Mouse (Mus musculus) heart, adult 2 months (tissue): ENCODE measurements around the gene Gm26602. TPM values are rescaled to one million over a fixed set of nuclear protein-coding genes. Genes with fewer than 3 reads are reported as not detected.

ENCODE experiments used
- DNase-seq, 2 experiments: peaks; one replicate each; pipeline ENCODE4 v3.0.0; 2021
- H3K27ac ChIP-seq: fragments of 200-600 bp; 2 replicates; pipeline ENCODE4 v1.8.1; 2022
- H3K27me3 ChIP-seq: fragments of 200-500 bp; 2 replicates; pipeline ENCODE4 v1.6.1; 2012; ENCODE audit warnings: mild to moderate bottlenecking, low read length, inconsistent platforms, mixed read lengths; ENCODE audit not compliant: control insufficient read depth, insufficient read depth
- H3K36me3 ChIP-seq: fragments of 200-500 bp; 2 replicates; pipeline ENCODE4 v1.6.1; 2012; ENCODE audit warnings: low read length, inconsistent platforms; ENCODE audit not compliant: control insufficient read depth, insufficient read depth
- H3K4me1 ChIP-seq: fragments of 200-500 bp; 2 replicates; pipeline ENCODE4 v1.6.1; 2011; ENCODE audit warnings: low read length; ENCODE audit not compliant: control insufficient read depth, insufficient read depth
- H3K4me3 ChIP-seq: fragments of 200-600 bp; 2 replicates; pipeline ENCODE4 v1.8.1; 2022
- H3K79me2 ChIP-seq: fragments of 200-500 bp; replicated peaks from 2 replicates; pipeline ENCODE4 v1.6.1; 2012; ENCODE audit warnings: mild to moderate bottlenecking, inconsistent platforms, low read length, moderate library complexity, mixed read lengths; ENCODE audit not compliant: control insufficient read depth, insufficient read depth
- H3K9ac ChIP-seq: fragments of 200-500 bp; 2 replicates; pipeline ENCODE4 v1.6.1; 2012; ENCODE audit warnings: low read depth, mild to moderate bottlenecking, control low read depth, inconsistent platforms, low read length, mixed read lengths
- CTCF ChIP-seq: fragments of 200-600 bp; IDR thresholded peaks from 2 replicates; pipeline ENCODE4 v1.8.1; 2022; ENCODE audit warnings: antibody characterized with exemption, mild to moderate bottlenecking, moderate library complexity
- EP300 ChIP-seq: fragments of 200-500 bp; IDR thresholded peaks from 2 replicates; pipeline ENCODE4 v1.6.1; 2011; ENCODE audit warnings: low read depth, low read length, control low read depth; ENCODE audit not compliant: insufficient read depth
- POLR2A ChIP-seq: fragments of 200-500 bp; IDR thresholded peaks from 2 replicates; pipeline ENCODE4 v1.6.1; 2011; ENCODE audit warnings: mild to moderate bottlenecking, low read depth, low read length, control low read depth; ENCODE audit not compliant: insufficient read depth
- WGBS: fragments of 180-500 bp; shearing (Covaris S2); methylation state at CpG from one replicate; pipeline ENCODE4 v1.1.7; 2018; 5-methylcytosine and 5-hydroxymethylcytosine counted together
- intact Hi-C: fragments of 180-260 bp; cut with DNase I; formaldehyde crosslinking; loops from one replicate; pipeline ENCODE4 v1.15.1; 2025
- long read RNA-seq: library from polyadenylated mRNA; stranded (forward); transcript quantifications from one replicate; pipeline ENCODE4 v2.0.0, GENCODE M21; 2021
- polyA plus RNA-seq: library from polyadenylated mRNA; depleted of rRNA; stranded (reverse); fragments of >200 nt; gene quantifications from 2 replicates; pipeline ENCODE4 v1.2.3, GENCODE M21; 2012; rRNA removed
- total RNA-seq, 2 experiments: library from RNA; stranded (reverse); gene quantifications; 2 replicates each; pipeline ENCODE4 v1.2.3; 2021

Gm26602 gene
- total RNA-seq (not detected), polyA plus RNA-seq (not detected in 2 replicates)
- long read RNA-seq, result 0 reads

DNA sequence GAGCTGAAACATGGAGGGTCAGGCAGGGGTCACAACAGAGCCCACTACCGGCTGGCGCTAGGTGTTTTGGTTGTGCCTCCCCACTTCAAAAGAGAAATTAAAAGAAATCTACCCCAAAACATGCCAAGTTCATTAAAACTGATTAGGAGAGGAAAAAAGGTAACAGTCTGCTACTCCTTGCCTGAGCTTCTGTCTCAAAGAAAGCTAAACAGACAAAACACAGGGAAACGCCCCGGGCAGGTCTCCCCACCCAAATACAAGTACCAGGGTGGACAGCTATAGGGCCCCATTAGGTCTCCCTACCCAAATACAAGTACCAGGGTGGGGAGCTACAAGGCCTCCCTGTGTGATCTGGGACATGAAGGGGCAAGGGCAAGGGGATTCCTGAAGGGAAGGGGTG is at the start of gene Gm26602:
TSS of gene Gm26602 (plus strand) at position 301 of the 400 bp plus-strand sequence.
- H3K9ac ChIP-seq, result no peak within 1 kb of the TSS
- peak within 1 kb of the TSS; percentile 100; the same call in 1 of the 2 replicates for H3K27ac ChIP-seq
- no peaks in the 10 kb centered on the region for H3K27me3 ChIP-seq
- TF ChIP-seq POLR2A (no peak), EP300 (no peak), CTCF (no peak)
- no peaks in the 10 kb centered on the region for H3K79me2 ChIP-seq
- peaks cover 8% of the 10 kb centered on the region for H3K4me1 ChIP-seq
- no peak within 1 kb of the TSS for H3K4me3 ChIP-seq
- 92% methylated on average over 4 of the region's 4 CpGs for WGBS
- DNase-seq, result no peak
- intact Hi-C loops, result no loop called here
- H3K36me3 ChIP-seq, result no peaks in the 10 kb centered on the region

DNA sequence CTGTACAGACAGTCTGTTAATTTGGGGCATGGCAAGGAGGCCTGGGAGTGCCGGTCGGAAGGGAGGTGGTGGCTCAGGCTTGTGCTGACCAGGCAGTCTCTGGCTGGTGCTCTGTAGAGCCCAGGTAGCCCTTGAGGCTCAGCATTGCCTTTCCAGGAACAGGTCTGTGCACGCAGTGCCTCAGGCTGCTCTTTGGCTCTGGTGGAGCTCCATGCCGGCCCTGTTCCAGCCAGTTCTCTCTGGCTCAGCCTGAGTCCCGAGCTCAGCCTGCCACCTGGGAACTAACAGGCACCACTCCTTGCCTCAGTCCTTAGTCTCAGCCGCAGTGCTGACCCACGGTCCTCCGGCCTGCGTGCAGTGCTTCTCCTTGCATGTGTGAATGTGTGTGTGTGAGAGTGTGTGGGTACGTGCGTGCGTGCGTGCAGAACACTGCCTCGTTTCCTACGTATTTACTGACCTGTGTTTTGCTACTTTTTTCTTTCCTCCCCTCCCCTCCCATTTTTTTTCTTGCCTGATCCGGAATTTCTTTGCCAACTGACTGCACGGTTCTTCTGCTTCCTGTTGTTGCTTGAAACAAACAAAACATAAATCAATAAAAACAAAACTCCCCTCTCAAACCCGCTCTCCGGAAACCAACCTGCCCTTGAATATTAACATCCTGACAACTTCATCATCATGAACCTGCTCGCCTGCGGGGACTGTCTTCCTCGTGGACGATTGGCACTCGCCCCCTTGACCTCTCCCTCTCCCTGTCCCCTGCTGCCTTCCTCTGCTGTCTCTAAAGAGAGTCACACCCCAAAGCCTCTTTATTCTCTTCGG is 49.2 kb upstream of the Gm26602 start:
- Histone ChIP-seq H3K36me3 (peaks cover 8% of the 10 kb centered on the region; the same call in 1 of the 2 replicates), H3K79me2 (peaks cover 5% of the 10 kb centered on the region), H3K4me3 (no peak overlapping the region), H3K27me3 (no peaks in the 10 kb centered on the region), H3K4me1 (peaks cover 28% of the 10 kb centered on the region), H3K27ac (no peak overlapping the region), H3K9ac (no peak overlapping the region)
- DNase-seq, result no peak
- 71% methylated on average over 25 of the region's 25 CpGs for WGBS
- TF ChIP-seq EP300, result no peak
- intact Hi-C loops, result no loop called here

GRCm38 (mm10) chr10:79862049-79862788 is 48.4 kb upstream of the Gm26602 start:
- 83% methylated on average over 23 of the region's 23 CpGs for WGBS
- intact Hi-C loops, result no loop called here
- Histone ChIP-seq H3K79me2 (peaks cover 4% of the 10 kb centered on the region), H3K27me3 (no peaks in the 10 kb centered on the region), H3K9ac (no peak overlapping the region), H3K4me3 (no peak overlapping the region), H3K4me1 (peaks cover 20% of the 10 kb centered on the region), H3K36me3 (peaks cover 3% of the 10 kb centered on the region; the same call in 1 of the 2 replicates), H3K27ac (no peak overlapping the region)
- no peak for TF ChIP-seq EP300
- TF ChIP-seq POLR2A, result no peak
- no peak for TF ChIP-seq CTCF
- DNase-seq, result no peak

DNA sequence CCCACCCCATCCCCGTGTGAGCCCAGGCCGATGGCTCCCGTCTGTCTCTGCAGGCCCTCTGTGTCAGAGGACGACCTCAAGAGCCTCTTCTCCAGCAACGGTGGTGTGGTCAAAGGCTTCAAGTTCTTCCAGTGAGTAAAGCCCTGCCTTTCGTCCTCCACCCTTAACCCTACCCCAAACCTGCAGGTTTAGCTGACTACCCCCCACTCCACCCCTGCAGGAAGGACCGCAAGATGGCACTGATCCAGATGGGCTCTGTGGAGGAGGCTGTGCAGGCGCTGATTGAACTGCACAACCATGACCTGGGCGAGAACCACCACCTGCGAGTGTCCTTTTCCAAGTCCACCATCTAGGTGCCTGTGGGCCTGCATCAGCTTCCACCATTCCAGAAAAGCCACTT is 47.7 kb upstream of the Gm26602 start:
- Histone ChIP-seq H3K27ac (no peak overlapping the region), H3K4me1 (peaks cover 13% of the 10 kb centered on the region), H3K36me3 (peaks cover 2% of the 10 kb centered on the region; the same call in 1 of the 2 replicates), H3K79me2 (peaks cover 4% of the 10 kb centered on the region), H3K4me3 (no peak overlapping the region), H3K9ac (no peak overlapping the region), H3K27me3 (no peaks in the 10 kb centered on the region)
- WGBS, result 64% methylated on average over 10 of the region's 10 CpGs
- TF ChIP-seq POLR2A (no peak), EP300 (no peak), CTCF (no peak)
- intact Hi-C loops, result no loop called here
- no peak for DNase-seq

GRCm38 (mm10) chr10:79864351-79865188 is 46.1 kb upstream of the Gm26602 start:
- no peak for DNase-seq
- H3K27ac ChIP-seq, result no peak overlapping the region
- intact Hi-C loops, result loop anchor here (5.0 kb wide), 1 partner anchor 32 kb away; no protein-coding TSS in a partner anchor
- peaks cover 4% of the 10 kb centered on the region for H3K79me2 ChIP-seq
- TF ChIP-seq POLR2A, result no peak
- TF ChIP-seq EP300, result no peak
- no peak for TF ChIP-seq CTCF
- H3K9ac ChIP-seq, result no peak overlapping the region
- no peaks in the 10 kb centered on the region for H3K36me3 ChIP-seq
- H3K4me1 ChIP-seq, result peaks cover 3% of the 10 kb centered on the region
- 64% methylated on average over 10 of the region's 10 CpGs for WGBS
- no peaks in the 10 kb centered on the region for H3K27me3 ChIP-seq
- no peak overlapping the region for H3K4me3 ChIP-seq
